23 mouse cellular contexts compared by ENCODE assay signal in the genomic region with DNA sequence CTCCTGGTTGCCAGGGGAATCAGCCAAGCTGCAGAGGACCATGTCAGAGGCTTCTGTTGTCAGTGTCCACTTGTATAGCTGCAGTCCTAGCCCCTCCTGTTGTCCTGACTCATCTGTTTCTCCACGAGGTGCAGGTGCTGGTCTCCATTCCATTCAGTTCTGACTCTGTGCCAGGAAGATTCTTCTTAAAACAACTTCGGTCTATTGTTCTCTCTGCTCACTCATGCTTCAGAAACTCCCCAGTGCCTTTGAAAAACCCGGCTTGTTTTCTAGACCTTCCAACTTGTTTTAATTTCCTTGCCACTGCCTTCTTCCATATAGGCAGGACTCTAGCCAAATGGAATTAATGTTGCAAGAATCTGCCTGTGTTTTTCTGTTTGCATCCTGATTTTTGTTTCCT. TPM values are rescaled to one million over a fixed set of nuclear protein-coding genes. Genes with fewer than 3 reads are reported as not detected.
DNase-seq lines count a peak whose midpoint lies in the region; ATAC-seq and TF ChIP-seq lines count a peak whose summit lies in the region.
"Had no signal": no experiment of that assay in that cellular context is flagged by ENCODE, and none has a peak within 500 bp of the region (broad histone marks: within the 10 kb centered on the region; RNA-seq: fewer than 3 reads in every experiment).

No protein-coding gene starts in this region.

- H3K27ac ChIP-seq in lung, postnatal 0 days (ENCODE audit: low read length) = no peak overlapping the region
- H3K27ac ChIP-seq: embryonic facial prominence, embryonic 12.5 days; forebrain, embryonic 12.5 days; gastrocnemius, adult 2 months; hindbrain, embryonic 12.5 days; hindbrain, embryonic 15.5 days had no signal

- CTCF ChIA-PET in Patski (lab: Charles Lee) = interaction anchor here (1.3 kb wide), 1 partner anchor 299 kb away, joined by 3 read pairs; no protein-coding TSS in a partner anchor

- 50% methylated on average over 3 of the region's 3 CpGs for WGBS in lung, postnatal 0 days
- 42% methylated on average over 3 of the region's 3 CpGs for WGBS in lung, adult 2 months

- in situ Hi-C loops in Patski (cut with MboI; ENCODE audit: low pct_unique_long_range_greater_than_20kb) = no loop called here

- DNase-seq in lung, postnatal 0 days (ENCODE audit: low spot score) = peak; percentile 16
- no peak for DNase-seq in lung, adult 2 months
- DNase-seq in Muller cell, postnatal 12 days (ENCODE audit: inconsistent ontology term) = peak; percentile 67
- peak; percentile 34 for DNase-seq in Patski (ENCODE audit: low read depth, low spot score)
- DNase-seq in frontal cortex, postnatal 36 days (ENCODE audit: low spot score in 2 of 2) = no peak
- no peak for DNase-seq in embryo, embryonic 9.5 days (ENCODE audit: extremely low spot score)
- DNase-seq: adrenal gland, postnatal 10 days; adrenal gland, postnatal 36 days; cerebellum, adult 11-12 months; cerebellum, adult 8-10 months; cerebellum, postnatal 36 days; embryo, embryonic 11 days; gastrocnemius, adult 2 months; gastrocnemius, postnatal 14 days; heart, adult 11 months had no signal

- TF ChIP-seq POLR2A in lung, adult 2 months (IDR thresholded peaks at IDR 0.05; ENCODE audit: borderline replicate concordance, extremely low read depth, low read depth, low read length) = no peak

- no peaks in the 10 kb centered on the region for H3K9me3 ChIP-seq in lung, postnatal 0 days (ENCODE audit: low read length)
- H3K9me3 ChIP-seq: embryonic facial prominence, embryonic 12.5 days; forebrain, embryonic 12.5 days; hindbrain, embryonic 12.5 days; hindbrain, embryonic 15.5 days had no signal

- H3K27me3 ChIP-seq in lung, postnatal 0 days (replicated peaks; ENCODE audit: insufficient read depth, low read length) = no peaks in the 10 kb centered on the region
- H3K27me3 ChIP-seq in Patski = no peaks in the 10 kb centered on the region
- H3K27me3 ChIP-seq: embryonic facial prominence, embryonic 12.5 days; forebrain, embryonic 12.5 days; hindbrain, embryonic 12.5 days; hindbrain, embryonic 15.5 days had no signal

- H3K9ac ChIP-seq in lung, postnatal 0 days (replicated peaks; ENCODE audit: low read depth) = no peak overlapping the region
- H3K9ac ChIP-seq: embryonic facial prominence, embryonic 12.5 days; forebrain, embryonic 12.5 days; hindbrain, embryonic 12.5 days; hindbrain, embryonic 15.5 days had no signal

- TF ChIP-seq CTCF in lung, postnatal 0 days (IDR thresholded peaks at IDR 0.05) = no peak
- no peak for TF ChIP-seq CTCF in lung, adult 2 months (IDR thresholded peaks at IDR 0.05; ENCODE audit: insufficient read depth, low read length)
- no peak for TF ChIP-seq CTCF in Patski (IDR thresholded peaks at IDR 0.05)

- POLR2A ChIA-PET in Patski (lab: Charles Lee) = no interaction called here

- ATAC-seq in lung, postnatal 0 days = no peak
- ATAC-seq in Patski = peak; percentile 39
- ATAC-seq: forebrain, embryonic 16.5 days; intestine, postnatal 0 days had no signal

- H3K4me2 ChIP-seq in lung, postnatal 0 days (replicated peaks; ENCODE audit: low read depth, low read length) = no peak overlapping the region
- H3K4me2 ChIP-seq: embryonic facial prominence, embryonic 12.5 days; forebrain, embryonic 12.5 days; heart, embryonic 11.5 days; hindbrain, embryonic 12.5 days; hindbrain, embryonic 15.5 days had no signal

- no peak for TF ChIP-seq EP300 in lung, postnatal 0 days (IDR thresholded peaks at IDR 0.05)

- H3K4me1 ChIP-seq in lung, postnatal 0 days (ENCODE audit: insufficient read depth, low read depth, low read length) = no peaks in the 10 kb centered on the region
- H3K4me1 ChIP-seq in lung, adult 2 months (ENCODE audit: control insufficient read depth, insufficient read depth, low read length) = no peaks in the 10 kb centered on the region
- H3K4me1 ChIP-seq: embryonic facial prominence, embryonic 12.5 days; forebrain, embryonic 12.5 days; hindbrain, embryonic 12.5 days; hindbrain, embryonic 15.5 days had no signal

- H3K36me3 ChIP-seq in lung, postnatal 0 days (ENCODE audit: insufficient read depth, low read length) = no peaks in the 10 kb centered on the region

- no peak overlapping the region for H3K4me3 ChIP-seq in lung, postnatal 0 days (ENCODE audit: low read depth, low read length)
- H3K4me3 ChIP-seq in lung, adult 2 months (replicated peaks; ENCODE audit: extremely low read depth, low read depth, low read length) = no peak overlapping the region
- H3K4me3 ChIP-seq: embryonic facial prominence, embryonic 12.5 days; erythroblast, embryonic 14.5 days; forebrain, embryonic 12.5 days; gastrocnemius, adult 2 months; hindbrain, embryonic 12.5 days; hindbrain, embryonic 15.5 days had no signal

RNA-seq across cellular contexts. Expression of gene Dis3l2, which starts 39.3 kb away (rescaled TPM):
- polyA plus RNA-seq in lung, postnatal 0 days (2015; fragmentation: Nextera tagmentation; extraction: Ambion mirVana) = 13.5 and 14.1 TPM in 2 replicates
- 11.5 and 13.8 TPM in 2 replicates for polyA plus RNA-seq in lung, adult 2 months (2012; rRNA removed)
- 15.2 TPM for polyA plus RNA-seq in Patski (2021)

Comparison
In these comparisons a context has a peak if more than half of its experiments do, and no peak if none do; other contexts are left out.
1. DNase-seq: peak in lung, postnatal 0 days (single experiment), Muller cell, postnatal 12 days (single experiment) and Patski (single experiment); none in lung, adult 2 months (single experiment), frontal cortex, postnatal 36 days (0 of 2) and embryo, embryonic 9.5 days (single experiment).